Mouse (Mus musculus): Measurements from ENCODE around the gene Tshz2.

Tshz2 gene

DNA sequence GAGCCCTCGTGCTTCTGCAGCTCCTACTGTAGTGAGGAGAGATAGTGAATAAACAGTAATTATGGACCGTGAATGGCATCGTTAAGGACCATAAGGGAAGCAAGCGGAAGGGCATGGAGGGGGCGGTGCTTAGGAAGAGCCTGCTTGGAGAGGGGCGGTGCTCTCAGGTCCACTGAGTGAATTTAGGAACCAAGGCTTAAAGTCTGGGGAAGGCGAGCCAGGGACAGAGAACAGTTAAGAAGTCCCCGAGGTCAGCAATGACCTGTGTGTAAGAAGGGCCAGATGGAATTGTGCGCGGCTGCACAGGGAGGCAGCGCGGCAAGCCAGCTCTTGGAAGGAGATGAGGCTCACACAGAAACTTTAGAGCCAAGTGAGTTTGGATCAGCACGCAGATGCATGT is 354.4 kb downstream of the Tshz2 start:
- CTCF ChIA-PET = no interaction called here
- POLR2A ChIA-PET = no interaction called here

DNA sequence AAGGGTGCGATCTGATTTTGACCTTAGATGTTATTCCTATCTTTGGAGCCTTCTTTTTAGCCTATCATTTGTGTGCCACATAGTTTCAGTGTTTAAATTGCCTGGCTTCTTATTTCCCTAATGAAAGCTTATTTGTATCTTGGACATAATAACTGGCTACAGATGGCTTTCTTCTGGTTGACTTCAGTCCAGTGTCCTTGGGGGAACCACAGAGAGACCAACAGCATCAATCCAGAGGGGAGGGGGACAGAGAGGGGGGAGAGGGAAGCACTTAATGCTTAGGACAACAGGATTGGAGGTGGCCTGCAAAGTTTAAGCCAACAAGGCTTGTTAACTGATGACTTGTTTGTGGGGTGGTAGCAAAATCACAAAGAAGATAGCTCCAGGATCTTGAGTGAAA is 356.4 kb downstream of the Tshz2 start:
- CTCF ChIA-PET = interaction anchor here in 1 of 4 experiments (0.6 kb wide), 1 partner anchor 931 kb away, joined by 3 read pairs; no protein-coding TSS in a partner anchor
- POLR2A ChIA-PET = interaction anchor here in 1 of 4 experiments (0.6 kb wide), 1 partner anchor 19 kb away, joined by 5 read pairs; no protein-coding TSS in a partner anchor

DNA sequence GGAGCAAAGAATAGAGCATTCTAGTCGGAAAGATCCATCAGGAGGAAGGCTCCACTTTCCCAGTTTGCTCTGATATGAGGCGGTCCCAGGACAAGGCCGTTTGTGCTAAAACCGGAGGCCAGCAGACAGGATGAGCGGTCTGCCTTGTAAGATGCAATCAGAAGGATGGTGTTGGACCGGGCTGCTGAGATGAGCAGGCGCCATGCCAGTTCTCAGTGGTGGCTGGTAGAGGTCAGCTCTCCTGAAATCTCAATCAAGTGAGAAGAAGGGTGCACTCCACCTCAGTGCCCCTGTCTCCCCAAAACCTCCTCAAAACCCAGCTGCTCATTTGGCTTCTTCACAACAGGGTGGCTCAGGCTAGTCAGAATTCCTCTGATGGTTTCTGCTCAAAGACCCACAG is 358.2 kb downstream of the Tshz2 start:
- ChIA-PET POLR2A (no interaction called here), CTCF (interaction anchor here in 1 of 4 experiments (0.6 kb wide), 1 partner anchor 73 kb away, joined by 6 read pairs; no protein-coding TSS in a partner anchor)

DNA sequence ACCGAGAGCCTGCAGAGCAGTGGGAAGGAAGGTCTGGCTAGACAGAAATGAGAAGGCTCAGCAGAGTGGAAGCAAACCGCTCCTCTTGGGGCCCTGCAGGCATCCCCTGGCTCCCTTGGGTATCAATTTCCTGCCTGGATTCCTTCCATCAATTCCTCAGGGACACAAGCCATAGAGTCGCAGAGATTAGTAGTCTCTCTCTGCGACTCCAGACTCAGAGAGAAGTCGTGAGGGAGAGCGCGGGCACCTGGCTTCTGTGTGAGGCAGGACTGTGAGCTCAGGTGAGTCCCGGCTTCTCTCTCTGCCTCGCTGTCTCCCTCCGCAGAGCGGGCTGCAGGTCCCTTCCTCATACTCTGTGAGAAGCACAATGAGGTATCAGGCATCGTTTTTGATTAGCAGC is 363.2 kb downstream of the Tshz2 start:
- CTCF ChIA-PET = interaction anchor here in 2 of 4 experiments (0.5 to 0.6 kb wide), 2 partner anchors 51 to 361 kb away, joined by 4 to 6 read pairs; no protein-coding TSS in a partner anchor
- POLR2A ChIA-PET = no interaction called here

DNA sequence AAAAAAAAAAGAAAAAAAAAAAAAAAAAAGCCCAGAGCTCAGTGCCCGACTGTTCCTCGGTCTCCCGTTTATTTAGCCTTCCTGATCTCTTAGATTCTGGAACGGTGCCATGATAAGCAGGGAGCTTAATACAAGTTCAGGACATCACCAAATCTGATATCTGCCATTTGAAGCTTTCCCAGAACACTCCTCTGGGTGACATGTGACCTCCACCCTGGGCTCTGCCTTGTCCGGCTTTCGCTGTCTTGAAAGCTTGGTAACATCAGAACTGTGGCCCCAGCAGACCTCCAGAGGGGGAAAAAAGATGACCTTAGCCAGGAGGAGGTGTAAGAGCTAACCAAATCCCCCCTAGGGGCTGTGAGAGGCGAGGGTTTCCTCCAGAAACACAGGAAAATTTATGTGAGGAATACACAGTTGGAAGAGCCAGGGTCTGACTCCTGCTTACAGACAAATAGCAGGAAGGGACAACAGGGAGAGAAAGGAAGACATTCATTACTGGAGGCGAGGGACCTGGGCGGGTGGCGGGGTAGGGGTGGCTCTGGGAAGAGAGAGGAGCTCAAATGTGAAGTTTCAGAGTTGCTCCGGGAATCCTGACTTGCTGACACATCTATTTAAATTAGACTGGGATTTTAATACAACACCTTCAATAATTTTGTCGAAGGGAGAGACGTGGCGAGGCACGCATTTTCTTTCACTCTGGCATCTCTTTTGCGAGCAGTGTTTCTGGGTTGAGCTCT is 363.9 kb downstream of the Tshz2 start:
- ChIA-PET POLR2A (interaction anchor here in 1 of 4 experiments (0.5 to 0.8 kb wide), 3 partner anchors 20 to 669 kb away, joined by 3 to 4 read pairs (median 3); no protein-coding TSS in a partner anchor), CTCF (interaction anchor here in 3 of 4 experiments (0.5 to 0.7 kb wide), 5 partner anchors 52 to 659 kb away, joined by 3 to 6 read pairs (median 3); no protein-coding TSS in a partner anchor)

DNA sequence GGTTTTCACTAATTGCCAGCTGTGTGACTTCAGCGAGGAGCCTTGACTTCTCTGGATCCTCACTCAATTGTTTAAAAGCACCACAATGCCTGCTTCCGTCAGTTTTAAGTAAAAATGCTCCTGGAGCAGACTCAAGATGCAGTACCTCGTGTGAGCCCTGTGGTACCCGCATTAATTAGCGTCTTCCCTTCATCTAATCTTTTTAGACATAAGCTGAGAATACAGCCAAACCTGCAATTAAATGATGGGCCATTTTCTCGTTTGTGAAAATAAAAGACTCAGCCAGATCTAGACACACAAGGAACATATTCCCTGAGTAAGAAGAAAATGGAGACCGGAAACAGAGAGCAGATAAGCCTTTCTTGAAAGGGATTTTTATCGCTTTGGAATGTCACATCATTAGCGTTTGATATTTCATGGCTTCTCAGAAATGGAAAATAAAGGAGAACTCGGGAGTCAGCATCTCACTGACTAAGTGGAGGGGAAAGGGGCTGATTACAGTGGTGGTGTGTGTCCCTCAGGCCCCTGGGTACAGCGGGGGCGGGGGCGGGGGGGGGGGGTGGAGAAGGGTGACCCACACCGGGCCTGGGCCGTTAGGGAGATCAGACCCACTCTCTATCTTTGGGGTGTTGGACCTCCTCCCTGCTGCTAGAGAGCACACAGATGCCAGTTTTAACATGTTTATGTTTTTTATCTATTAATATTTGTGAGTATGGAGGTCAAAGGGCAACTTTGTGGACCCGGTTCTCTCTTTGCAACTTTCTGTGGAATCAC is 364.6 kb downstream of the Tshz2 start:
- CTCF ChIA-PET = interaction anchor here in 1 of 4 experiments (0.6 kb wide), 1 partner anchor 235 kb away, joined by 3 read pairs; no protein-coding TSS in a partner anchor
- POLR2A ChIA-PET = interaction anchor here in 1 of 4 experiments (0.5 kb wide), 1 partner anchor 224 kb away, joined by 4 read pairs; no protein-coding TSS in a partner anchor

- CTCF ChIA-PET = no interaction called here
Observed at GRCm38 (mm10) chr2:169998878-169999337, 366.1 kb downstream of the Tshz2 start.

GRCm38 (mm10) chr2:170002594-170003504 is 370.0 kb downstream of the Tshz2 start:
- CTCF ChIA-PET = interaction anchor here (0.5 to 1.2 kb wide), 12 partner anchors 9 to 852 kb away, joined by 3 to 20 read pairs (median 3); no protein-coding TSS in a partner anchor
- POLR2A ChIA-PET = interaction anchor here in 3 of 4 experiments (0.5 to 1.6 kb wide), 7 partner anchors 11 to 163 kb away, joined by 3 to 4 read pairs (median 3); no protein-coding TSS in a partner anchor

More at GRCm38 (mm10) chr2:169998878-169999337, 366.1 kb downstream of the Tshz2 start:
- POLR2A ChIA-PET = interaction anchor here in 1 of 4 experiments (0.6 kb wide), 1 partner anchor 196 kb away, joined by 4 read pairs; no protein-coding TSS in a partner anchor

GRCm38 (mm10) chr2:170003666-170004065 is 370.9 kb downstream of the Tshz2 start:
- CTCF ChIA-PET = interaction anchor here in 2 of 4 experiments (0.6 to 0.9 kb wide), 2 partner anchors 10 to 111 kb away, joined by 4 read pairs; no protein-coding TSS in a partner anchor

GRCm38 (mm10) chr2:170006829-170007228 is 374.0 kb downstream of the Tshz2 start:
- POLR2A ChIA-PET = no interaction called here
- CTCF ChIA-PET = no interaction called here

More at GRCm38 (mm10) chr2:170003666-170004065, 370.9 kb downstream of the Tshz2 start:
- POLR2A ChIA-PET = interaction anchor here in 2 of 4 experiments (0.8 to 0.9 kb wide), 2 partner anchors 13 to 162 kb away, joined by 3 read pairs; no protein-coding TSS in a partner anchor

GRCm38 (mm10) chr2:170007426-170007958 is 374.7 kb downstream of the Tshz2 start:
- POLR2A ChIA-PET = no interaction called here

DNA sequence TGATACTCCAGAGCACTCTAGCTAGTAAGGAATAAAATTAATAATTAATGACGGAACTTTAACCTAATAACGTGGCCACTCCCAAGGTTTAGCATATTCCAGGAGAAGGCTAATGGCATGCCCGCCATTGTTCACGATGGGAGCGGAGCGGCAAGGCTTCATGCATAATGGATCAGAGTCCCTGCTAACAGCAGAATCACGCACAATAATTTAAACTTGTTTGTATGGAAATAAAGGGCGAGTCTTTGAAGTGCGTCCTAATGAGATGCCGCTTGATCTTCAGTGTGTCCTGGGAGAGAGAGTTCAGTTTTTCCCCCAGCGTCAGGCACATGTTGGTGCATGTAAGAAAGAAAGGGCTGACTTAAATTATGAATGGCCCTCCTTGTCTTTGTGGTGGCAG is 376.9 kb downstream of the Tshz2 start:
- CTCF ChIA-PET = interaction anchor here in 1 of 4 experiments (0.7 kb wide), 1 partner anchor 227 kb away, joined by 3 read pairs; no protein-coding TSS in a partner anchor
- POLR2A ChIA-PET = interaction anchor here in 1 of 4 experiments (0.7 kb wide), 1 partner anchor 521 kb away, joined by 3 read pairs; no protein-coding TSS in a partner anchor

More at GRCm38 (mm10) chr2:170007426-170007958, 374.7 kb downstream of the Tshz2 start:
- CTCF ChIA-PET = no interaction called here

DNA sequence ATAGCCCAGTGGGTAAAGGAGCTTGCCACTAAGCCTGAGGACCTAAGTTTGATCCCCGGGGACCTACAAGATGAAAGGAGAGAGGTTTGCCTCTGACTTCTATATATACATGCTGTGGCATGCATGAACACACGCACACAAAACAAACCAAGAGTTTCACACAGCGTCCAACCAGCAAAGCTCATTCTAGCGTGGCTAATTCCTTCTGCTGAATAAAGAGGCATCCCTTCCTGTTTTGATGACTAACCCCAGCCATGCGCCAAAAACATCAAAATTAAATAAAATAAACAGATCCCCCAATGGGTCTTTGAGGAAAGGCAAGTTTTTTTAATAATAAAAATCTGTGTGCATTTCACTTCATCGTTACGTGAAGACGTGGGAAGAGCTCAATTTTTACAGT is 379.0 kb downstream of the Tshz2 start:
- POLR2A ChIA-PET = interaction anchor here in 1 of 4 experiments (0.5 kb wide), 1 partner anchor 263 kb away, joined by 4 read pairs; no protein-coding TSS in a partner anchor
- CTCF ChIA-PET = interaction anchor here in 1 of 4 experiments (0.7 kb wide), 1 partner anchor 35 kb away, joined by 3 read pairs; no protein-coding TSS in a partner anchor

DNA sequence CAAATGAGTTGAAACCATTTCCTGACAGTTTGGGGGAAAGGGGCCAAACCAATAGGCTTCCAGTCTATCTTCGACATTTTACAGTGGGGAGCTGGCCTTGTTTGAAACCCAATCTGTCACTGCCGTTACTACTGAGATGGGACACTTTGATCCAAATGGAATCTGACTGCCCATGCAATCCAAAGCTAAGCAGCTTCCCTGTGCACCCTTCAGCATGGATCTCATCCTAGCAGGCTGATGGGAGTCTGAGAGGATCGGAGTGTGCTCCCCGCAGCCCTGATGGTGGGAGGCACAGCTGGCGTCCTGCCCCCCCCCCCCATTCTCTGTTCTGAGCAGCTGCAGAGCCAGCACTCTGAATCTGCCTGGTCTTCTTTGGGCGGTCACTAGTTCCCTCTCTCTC is 384.5 kb downstream of the Tshz2 start:
- CTCF ChIA-PET = interaction anchor here in 2 of 4 experiments (0.9 to 1.5 kb wide), 2 partner anchors 50 to 678 kb away, joined by 3 read pairs; no protein-coding TSS in a partner anchor
- POLR2A ChIA-PET = no interaction called here

- ChIA-PET POLR2A (no interaction called here), CTCF (interaction anchor here in 1 of 4 experiments (0.9 kb wide), 1 partner anchor 678 kb away, joined by 3 read pairs; no protein-coding TSS in a partner anchor)
Observed at GRCm38 (mm10) chr2:170017926-170018325, 385.1 kb downstream of the Tshz2 start.

DNA sequence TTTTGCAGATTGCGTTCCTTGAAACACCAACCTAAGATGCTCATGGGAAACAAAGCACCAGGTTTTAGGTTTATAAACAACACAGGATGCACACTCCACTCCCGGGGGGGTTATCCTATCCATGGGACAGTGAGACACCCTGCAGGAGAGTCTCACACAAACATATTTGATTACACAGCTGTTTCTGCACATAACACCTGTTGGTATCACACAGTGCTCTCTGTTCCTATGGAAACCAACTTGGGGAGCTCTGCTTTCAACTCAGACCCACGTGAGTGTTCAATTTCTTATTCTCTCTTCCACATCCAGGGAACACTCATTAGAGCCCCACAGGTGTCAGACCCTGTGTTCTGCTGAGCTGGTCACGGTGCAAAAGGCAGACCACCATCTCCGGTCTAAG is 390.1 kb downstream of the Tshz2 start:
- CTCF ChIA-PET = interaction anchor here in 2 of 4 experiments (0.6 kb wide), 3 partner anchors 154 to 314 kb away, joined by 4 to 6 read pairs (median 4); no protein-coding TSS in a partner anchor
- POLR2A ChIA-PET = interaction anchor here in 2 of 4 experiments (0.6 to 1.1 kb wide), 2 partner anchors 20 kb away, joined by 3 read pairs; no protein-coding TSS in a partner anchor

GRCm38 (mm10) chr2:170023741-170024140 is 390.9 kb downstream of the Tshz2 start:
- POLR2A ChIA-PET = interaction anchor here in 1 of 4 experiments (0.6 to 1.3 kb wide), 3 partner anchors 16 to 42 kb away, joined by 3 to 4 read pairs (median 3); no protein-coding TSS in a partner anchor
- CTCF ChIA-PET = interaction anchor here in 1 of 4 experiments (0.6 to 0.7 kb wide), 3 partner anchors 10 to 727 kb away, joined by 4 to 20 read pairs (median 5); no protein-coding TSS in a partner anchor
